Mouse (Mus musculus) cortical plate, adult 2 months (tissue): ENCODE measurements around the gene Dgki. TPM values are rescaled to one million over a fixed set of nuclear protein-coding genes. Genes with fewer than 3 reads are reported as not detected.

Experiments used
- H3K27ac ChIP-seq: fragments of 200-500 bp; 2 replicates; pipeline ENCODE4 v1.5.1; 2012; ENCODE audit warnings: low read length, control low read depth, inconsistent platforms; ENCODE audit not compliant: insufficient read depth
- H3K4me1 ChIP-seq: fragments of 200-500 bp; 2 replicates; pipeline ENCODE4 v1.6.1; 2011; ENCODE audit warnings: low read length; ENCODE audit not compliant: control insufficient read depth, insufficient read depth
- H3K4me3 ChIP-seq: fragments of 200-500 bp; 2 replicates; pipeline ENCODE4 v1.5.1; 2011; ENCODE audit warnings: mild to moderate bottlenecking, low read length, control low read depth; ENCODE audit not compliant: insufficient read depth
- CTCF ChIP-seq: fragments of 200-500 bp; IDR thresholded peaks from 2 replicates; pipeline ENCODE4 v1.5.1; 2011; ENCODE audit warnings: mild to moderate bottlenecking, control low read depth, low read length; ENCODE audit not compliant: insufficient read depth; ENCODE audit errors: extremely low read depth
- POLR2A ChIP-seq: fragments of 200-500 bp; IDR thresholded peaks from 2 replicates; pipeline ENCODE4 v1.6.1; 2011; ENCODE audit warnings: mild to moderate bottlenecking, low read length, control low read depth; ENCODE audit not compliant: insufficient read depth; ENCODE audit errors: extremely low read depth
- polyA plus RNA-seq: library from polyadenylated mRNA; depleted of rRNA; stranded (reverse); fragments of >200 nt; gene quantifications from 2 replicates; pipeline ENCODE4 v1.2.3, GENCODE M21; 2012

Dgki gene
- polyA plus RNA-seq, 1 experiment = 12.9 TPM

DNA sequence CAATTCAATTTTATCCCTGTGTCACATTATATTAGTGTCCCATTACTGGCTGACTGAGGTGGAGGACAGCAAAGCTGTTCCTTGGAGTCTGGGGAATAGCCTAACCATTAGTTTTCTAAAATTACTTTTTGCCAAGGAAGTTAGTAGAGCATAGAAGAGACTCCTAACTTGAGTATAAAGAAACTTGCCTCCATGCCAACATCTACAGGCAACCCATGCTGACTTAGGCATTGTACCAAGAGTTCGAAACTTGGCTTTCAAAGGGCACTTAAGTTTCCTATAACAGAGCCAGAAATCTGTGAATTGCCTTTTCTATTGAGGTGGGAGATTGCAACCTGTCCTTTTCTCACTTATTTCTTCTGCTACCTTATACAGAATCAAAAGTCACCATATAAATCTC lies 321.8 kb downstream of the Dgki start:
- peaks cover 4% of the 10 kb centered on the region; the same call in 1 of the 2 replicates for H3K4me1 ChIP-seq
- TF ChIP-seq POLR2A = no peak
- no peak for TF ChIP-seq CTCF
- H3K27ac ChIP-seq = no peak overlapping the region
- H3K4me3 ChIP-seq = no peak overlapping the region

DNA sequence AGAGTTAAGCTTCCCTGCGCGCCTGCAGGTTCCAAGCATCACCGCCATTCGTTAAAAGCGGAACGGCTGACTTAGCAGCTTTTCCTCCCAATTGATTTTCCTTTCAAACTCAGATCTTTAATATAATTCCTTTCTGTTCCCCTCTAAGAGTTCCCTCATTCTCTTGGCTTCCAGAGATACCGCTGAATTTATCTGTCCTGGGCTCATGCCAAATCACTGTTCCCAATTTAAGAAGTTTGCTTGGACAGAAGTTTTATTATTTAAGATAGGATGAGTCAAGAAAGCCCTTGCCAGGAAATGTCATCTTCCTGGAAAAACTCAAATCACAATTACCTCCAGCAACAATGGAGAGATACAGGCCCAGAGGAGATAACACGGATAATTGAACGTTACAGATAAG lies 326.9 kb downstream of the Dgki start:
- Histone ChIP-seq H3K4me3 (no peak overlapping the region), H3K4me1 (no peaks in the 10 kb centered on the region), H3K27ac (no peak overlapping the region)
- TF ChIP-seq POLR2A (no peak), CTCF (no peak)

GRCm38 (mm10) chr6:36972494-36972893 lies 327.5 kb downstream of the Dgki start:
- no peak overlapping the region for H3K4me3 ChIP-seq

DNA sequence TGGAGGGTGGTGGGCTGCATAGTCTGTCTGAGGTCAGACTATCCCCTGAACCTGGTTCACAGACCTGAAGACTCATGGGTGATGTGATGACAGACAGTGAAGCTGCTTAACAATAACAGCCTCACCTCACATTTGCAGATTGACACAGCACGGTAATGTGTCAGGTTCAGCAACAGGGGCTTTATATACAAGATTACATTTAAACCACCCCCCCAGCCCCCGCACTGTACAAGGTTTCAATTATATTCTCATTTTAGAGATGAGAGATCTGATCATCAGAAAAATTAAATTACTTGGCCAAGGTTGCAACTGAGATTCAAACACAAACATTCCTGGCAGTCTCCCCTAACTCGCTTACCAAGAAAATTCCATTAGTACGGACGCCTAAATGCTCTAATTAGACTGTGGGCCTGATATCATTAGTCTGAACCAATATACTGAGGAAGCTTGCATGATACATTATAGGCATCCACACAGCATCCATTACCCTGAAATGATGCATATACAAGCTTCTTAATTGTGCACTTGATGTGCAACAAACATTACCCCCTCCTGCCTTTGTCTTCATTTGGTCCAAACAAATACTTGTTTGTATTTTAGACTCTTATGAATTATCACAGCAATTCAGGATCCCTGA lies 330.6 kb downstream of the Dgki start:
- no peak overlapping the region for H3K4me3 ChIP-seq
- no peaks in the 10 kb centered on the region for H3K4me1 ChIP-seq
- TF ChIP-seq CTCF (no peak), POLR2A (no peak)
- no peak overlapping the region for H3K27ac ChIP-seq

More at GRCm38 (mm10) chr6:36972494-36972893, 327.5 kb downstream of the Dgki start:
- Histone ChIP-seq H3K4me1 (no peaks in the 10 kb centered on the region), H3K27ac (no peak overlapping the region)
- TF ChIP-seq POLR2A = no peak
- TF ChIP-seq CTCF = no peak

- Histone ChIP-seq H3K4me1 (no peaks in the 10 kb centered on the region), H3K27ac (no peak overlapping the region), H3K4me3 (no peak overlapping the region)
- TF ChIP-seq CTCF (no peak), POLR2A (no peak)
Measured at GRCm38 (mm10) chr6:36960658-36961057, 339.3 kb downstream of the Dgki start.

DNA sequence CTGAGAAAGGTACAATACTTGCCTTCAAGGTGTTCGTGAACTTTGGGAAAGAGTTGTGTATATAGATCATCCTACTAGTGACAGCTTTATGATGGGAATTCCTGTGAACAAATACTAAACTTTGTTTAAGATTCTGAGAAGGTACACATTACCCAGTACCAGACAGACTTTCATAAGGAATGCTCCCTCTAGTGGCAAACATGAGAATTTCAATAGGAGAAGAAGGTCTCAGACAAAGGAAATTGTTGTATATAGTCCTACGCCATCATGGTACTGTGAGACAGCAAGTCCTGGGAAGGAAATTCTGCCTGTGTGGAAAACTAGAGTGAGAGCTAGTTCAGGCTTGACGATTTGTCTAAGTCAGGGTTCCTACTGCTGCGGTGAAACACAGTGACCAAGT lies 344.7 kb downstream of the Dgki start:
- Histone ChIP-seq H3K27ac (no peak overlapping the region), H3K4me1 (no peaks in the 10 kb centered on the region), H3K4me3 (no peak overlapping the region)
- TF ChIP-seq CTCF = no peak
- no peak for TF ChIP-seq POLR2A

- Histone ChIP-seq H3K4me3 (no peak overlapping the region), H3K27ac (no peak overlapping the region), H3K4me1 (no peaks in the 10 kb centered on the region)
- TF ChIP-seq POLR2A (no peak), CTCF (no peak)
Measured at GRCm38 (mm10) chr6:36950648-36951047, 349.3 kb downstream of the Dgki start.

DNA sequence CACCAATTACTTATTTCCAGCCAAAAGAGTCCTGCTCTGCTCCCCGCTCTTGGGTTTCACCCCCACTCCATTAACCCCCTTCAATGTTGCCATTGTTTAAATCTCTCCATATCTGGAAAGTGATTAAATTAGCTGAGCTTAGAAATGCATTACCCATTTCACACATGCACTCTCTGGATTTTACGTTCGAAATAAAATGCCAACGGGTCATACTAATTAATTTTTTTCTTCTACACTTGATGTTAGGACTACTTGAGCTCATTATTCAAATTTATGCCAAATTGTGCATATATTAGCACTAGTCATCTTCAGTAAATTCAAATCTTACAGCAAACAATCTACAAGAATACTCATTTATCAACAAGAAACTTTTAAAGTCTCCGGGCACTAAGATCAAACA lies 352.1 kb downstream of the Dgki start:
- TF ChIP-seq CTCF (no peak), POLR2A (no peak)
- Histone ChIP-seq H3K4me1 (no peaks in the 10 kb centered on the region), H3K4me3 (no peak overlapping the region), H3K27ac (no peak overlapping the region)

- no peak for TF ChIP-seq POLR2A
- TF ChIP-seq CTCF = no peak
- Histone ChIP-seq H3K27ac (no peak overlapping the region), H3K4me1 (no peaks in the 10 kb centered on the region), H3K4me3 (no peak overlapping the region)
Measured at GRCm38 (mm10) chr6:36937527-36937926, 362.5 kb downstream of the Dgki start.

GRCm38 (mm10) chr6:36936816-36937215 lies 363.2 kb downstream of the Dgki start:
- TF ChIP-seq POLR2A (no peak), CTCF (no peak)
- Histone ChIP-seq H3K4me3 (no peak overlapping the region), H3K4me1 (no peaks in the 10 kb centered on the region), H3K27ac (no peak overlapping the region)

DNA sequence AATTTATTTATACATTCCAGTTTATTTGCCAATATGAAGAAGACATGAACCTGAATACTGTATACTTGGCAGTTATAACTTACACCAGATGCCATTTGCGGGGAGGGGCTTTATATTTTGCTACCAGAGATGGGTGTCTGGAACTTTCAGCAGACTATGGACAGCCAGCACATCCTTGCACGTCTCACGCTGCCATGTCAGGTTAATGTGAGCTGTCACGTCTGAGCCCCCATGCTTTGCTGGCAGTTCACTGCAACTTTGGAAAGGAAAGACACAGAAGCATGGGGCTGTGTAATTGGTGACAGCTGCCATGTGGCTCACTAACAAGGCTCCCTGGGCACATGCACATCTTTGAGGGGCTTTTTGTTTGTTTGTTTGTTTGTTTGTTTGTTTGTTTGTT lies 368.5 kb downstream of the Dgki start:
- Histone ChIP-seq H3K27ac (no peak overlapping the region), H3K4me3 (no peak overlapping the region), H3K4me1 (no peaks in the 10 kb centered on the region)
- no peak for TF ChIP-seq CTCF
- TF ChIP-seq POLR2A = no peak
